Mouse (Mus musculus): Measurements from ENCODE around the gene Ssu72. TPM values are rescaled to one million over a fixed set of nuclear protein-coding genes. Genes with fewer than 3 reads are reported as not detected.

The Ssu72 gene
- polyA plus RNA-seq, 1 experiment: 81.9 TPM

DNA sequence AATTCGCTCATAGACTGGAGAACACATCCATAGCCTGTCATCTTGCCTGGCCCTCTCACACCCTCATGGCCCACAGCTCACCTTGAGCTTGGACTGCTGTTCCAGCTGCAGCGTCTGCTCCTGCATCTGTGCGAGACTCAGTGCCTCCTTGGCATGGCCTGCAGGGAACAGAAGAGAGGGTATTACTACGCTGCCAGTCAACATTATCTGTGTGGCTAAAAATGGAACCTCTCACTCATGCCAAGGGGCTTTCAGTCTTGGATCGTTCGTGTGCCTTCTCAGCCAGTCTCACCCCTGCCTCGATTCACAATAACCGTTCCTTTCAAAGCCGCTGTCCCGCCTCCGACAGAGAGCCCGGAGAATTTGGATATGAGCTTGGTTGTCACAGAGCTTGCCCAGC lies 52.4 kb downstream of the Ssu72 start:
- TF ChIP-seq POLR2A (IDR thresholded peaks at IDR 0.05; ENCODE audit: low read depth, low read length): no peak
- Histone ChIP-seq H3K4me3 (ENCODE audit: insufficient read depth, low read depth, low read length) (no peak overlapping the region), H3K27me3 (replicated peaks; ENCODE audit: control insufficient read depth, insufficient read depth, low read length) (no peaks in the 10 kb centered on the region), H3K4me1 (ENCODE audit: control insufficient read depth, insufficient read depth, low read length) (peaks cover 9% of the 10 kb centered on the region), H3K27ac (ENCODE audit: insufficient read depth, low read depth, low read length) (no peak overlapping the region), H3K36me3 (ENCODE audit: control insufficient read depth, insufficient read depth, low read length) (no peaks in the 10 kb centered on the region; the same call in none of the 2 replicates)
- 89% methylated on average over 12 of the region's 12 CpGs for WGBS
- no peak for DNase-seq

DNA sequence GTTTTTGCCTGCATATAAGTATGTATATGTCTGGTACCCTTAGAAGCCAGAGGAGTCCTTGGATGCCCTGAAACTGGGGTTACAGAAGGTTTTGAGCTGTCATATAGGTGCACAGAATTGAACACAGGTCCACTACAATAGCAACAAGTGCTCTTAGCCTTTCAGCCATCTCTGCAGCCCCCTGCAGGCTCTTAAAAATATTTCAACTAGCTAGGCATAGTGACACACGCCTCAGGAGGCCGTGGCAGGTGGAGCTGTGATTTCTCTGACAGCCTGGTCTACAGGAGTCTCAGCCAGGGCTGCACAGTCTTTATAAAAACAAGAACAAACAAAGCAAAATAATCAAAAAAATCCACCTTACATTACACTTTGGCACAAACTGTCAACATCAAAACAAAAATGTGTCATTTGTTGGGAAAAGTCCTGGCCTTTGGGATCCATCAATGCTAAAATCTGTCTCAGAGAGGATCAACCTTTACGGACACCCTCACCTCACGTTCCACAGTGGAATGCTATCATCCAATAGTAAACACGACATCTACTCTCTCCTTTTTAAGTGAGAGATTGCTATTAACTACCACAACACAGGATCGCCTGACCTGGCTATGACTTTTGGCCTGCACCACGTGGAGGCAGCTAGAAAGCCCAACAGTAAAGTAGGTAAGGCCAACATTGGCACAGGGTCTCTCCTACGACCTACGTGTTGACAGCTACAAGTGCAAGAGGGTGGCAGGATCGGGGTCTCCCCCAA lies 55.4 kb downstream of the Ssu72 start:
- Histone ChIP-seq H3K27me3 (replicated peaks; ENCODE audit: control insufficient read depth, insufficient read depth, low read length) (no peaks in the 10 kb centered on the region), H3K27ac (ENCODE audit: insufficient read depth, low read depth, low read length) (peak overlapping the region; percentile 48), H3K4me1 (ENCODE audit: control insufficient read depth, insufficient read depth, low read length) (peaks cover 9% of the 10 kb centered on the region), H3K36me3 (ENCODE audit: control insufficient read depth, insufficient read depth, low read length) (no peaks in the 10 kb centered on the region; the same call in 1 of the 2 replicates), H3K4me3 (ENCODE audit: insufficient read depth, low read depth, low read length) (peak overlapping the region; percentile 62)
- TF ChIP-seq POLR2A (IDR thresholded peaks at IDR 0.05; ENCODE audit: low read depth, low read length): no peak
- peak; percentile 26; the same call in 1 of the 2 replicates for TF ChIP-seq CTCF (conservative IDR thresholded peaks at IDR 0.05; ENCODE audit: insufficient read depth, insufficient read length, low read depth, low read length)
- DNase-seq: peak; percentile 54
- 1% methylated on average over 10 of the region's 10 CpGs for WGBS

DNA sequence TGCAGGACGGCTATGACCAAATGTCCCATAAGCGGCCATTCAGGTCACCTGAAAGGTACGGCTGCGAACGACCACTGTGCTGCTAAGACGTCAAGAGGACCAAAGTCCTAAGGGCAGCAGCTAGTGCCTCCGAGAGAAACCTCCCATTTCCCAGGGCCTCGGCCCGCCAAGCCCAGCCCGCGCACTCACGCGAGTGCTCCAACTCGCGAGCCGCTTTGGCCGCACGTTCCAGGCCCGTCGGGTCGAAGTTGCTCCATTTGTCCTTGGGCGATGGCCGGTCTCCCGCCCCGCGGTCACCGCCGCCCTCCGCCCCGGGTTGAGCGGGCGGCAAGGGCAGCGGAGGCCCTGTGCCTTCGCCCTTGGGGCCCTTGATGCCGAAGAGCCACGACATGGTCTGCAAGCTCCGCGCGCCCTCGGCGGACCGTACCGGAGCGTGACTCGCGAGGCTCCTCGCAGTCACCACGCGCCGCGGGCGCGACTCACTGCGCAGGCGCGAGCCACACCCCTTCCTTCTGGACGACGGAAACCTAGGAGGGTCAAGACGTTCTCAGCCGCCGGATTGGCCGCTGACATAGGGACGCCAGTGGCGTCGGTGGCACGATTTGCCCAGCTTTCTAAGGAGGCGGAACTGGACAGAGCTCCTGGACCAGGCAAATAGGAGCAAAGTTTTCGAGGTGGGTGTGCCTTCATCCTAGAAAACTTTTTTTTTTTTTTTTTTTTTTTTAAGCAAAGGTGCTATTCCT lies 56.2 kb downstream of the Ssu72 start, which contains the start of gene Atad3a:
Gene Atad3a, minus strand, starts transcription at position 481 of the 743 bp plus-strand sequence.
- TF ChIP-seq CTCF (conservative IDR thresholded peaks at IDR 0.05; ENCODE audit: insufficient read depth, insufficient read length, low read depth, low read length) (no peak), POLR2A (IDR thresholded peaks at IDR 0.05; ENCODE audit: low read depth, low read length) (peak; percentile 59)
- DNase-seq: peak; percentile 98
- peak within 1 kb of the TSS; percentile 62 for H3K4me3 ChIP-seq (ENCODE audit: insufficient read depth, low read depth, low read length)

DNA sequence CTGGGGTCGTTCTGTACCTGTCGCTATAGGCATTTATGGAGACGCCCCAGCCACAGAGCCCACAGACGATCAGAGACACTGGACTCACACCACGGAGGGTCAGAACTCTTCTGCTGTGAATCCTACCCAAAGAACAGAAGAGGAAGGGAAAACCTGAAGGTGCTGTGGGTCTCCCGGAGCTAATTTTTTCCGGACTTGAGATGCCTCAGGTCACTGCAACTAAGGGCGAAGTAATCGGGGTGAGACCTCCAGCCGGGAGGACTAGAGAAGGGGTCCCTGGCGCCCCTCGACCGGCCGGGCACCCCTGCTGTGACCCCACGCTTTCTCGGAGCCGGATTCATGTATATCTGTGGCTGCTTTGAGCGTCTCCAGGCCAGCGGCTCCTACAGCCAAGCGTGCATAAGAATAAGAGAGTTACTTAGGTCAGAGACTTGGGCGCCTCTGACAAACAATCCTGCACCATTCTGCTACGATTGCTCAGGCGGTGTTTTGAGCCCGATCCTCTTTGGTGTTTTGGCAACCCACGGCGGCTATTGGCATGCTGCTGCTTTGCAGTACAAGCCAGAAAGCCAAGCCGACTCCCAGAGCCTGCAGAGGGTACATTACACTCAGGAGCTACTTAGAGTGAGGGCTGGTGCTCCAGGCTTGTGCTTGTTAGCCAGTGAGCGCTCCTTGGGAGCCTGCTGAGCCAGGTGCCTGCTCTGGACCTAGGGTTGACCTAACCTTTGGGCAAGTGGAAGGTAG lies 56.9 kb downstream of the Ssu72 start:
- Histone ChIP-seq H3K4me1 (ENCODE audit: control insufficient read depth, insufficient read depth, low read length) (peaks cover 9% of the 10 kb centered on the region), H3K27ac (ENCODE audit: insufficient read depth, low read depth, low read length) (no peak overlapping the region), H3K27me3 (replicated peaks; ENCODE audit: control insufficient read depth, insufficient read depth, low read length) (no peaks in the 10 kb centered on the region), H3K4me3 (ENCODE audit: insufficient read depth, low read depth, low read length) (peak overlapping the region; percentile 56), H3K36me3 (ENCODE audit: control insufficient read depth, insufficient read depth, low read length) (no peaks in the 10 kb centered on the region)
- peak; percentile 31 for DNase-seq
- no peak for TF ChIP-seq POLR2A (IDR thresholded peaks at IDR 0.05; ENCODE audit: low read depth, low read length)
- no peak for TF ChIP-seq CTCF (conservative IDR thresholded peaks at IDR 0.05; ENCODE audit: insufficient read depth, insufficient read length, low read depth, low read length)
- WGBS: 2% methylated on average over 28 of the region's 28 CpGs

More for the DNA sequence above, 56.2 kb downstream of the Ssu72 start, which contains the start of gene Atad3a:
- no peaks in the 10 kb centered on the region; the same call in 1 of the 2 replicates for H3K36me3 ChIP-seq (ENCODE audit: control insufficient read depth, insufficient read depth, low read length)
- peak within 1 kb of the TSS; percentile 48 for H3K27ac ChIP-seq (ENCODE audit: insufficient read depth, low read depth, low read length)
- 2% methylated on average over 68 of the region's 68 CpGs for WGBS
- no peaks in the 10 kb centered on the region for H3K27me3 ChIP-seq (replicated peaks; ENCODE audit: control insufficient read depth, insufficient read depth, low read length)
- H3K4me1 ChIP-seq (ENCODE audit: control insufficient read depth, insufficient read depth, low read length): peaks cover 9% of the 10 kb centered on the region

DNA sequence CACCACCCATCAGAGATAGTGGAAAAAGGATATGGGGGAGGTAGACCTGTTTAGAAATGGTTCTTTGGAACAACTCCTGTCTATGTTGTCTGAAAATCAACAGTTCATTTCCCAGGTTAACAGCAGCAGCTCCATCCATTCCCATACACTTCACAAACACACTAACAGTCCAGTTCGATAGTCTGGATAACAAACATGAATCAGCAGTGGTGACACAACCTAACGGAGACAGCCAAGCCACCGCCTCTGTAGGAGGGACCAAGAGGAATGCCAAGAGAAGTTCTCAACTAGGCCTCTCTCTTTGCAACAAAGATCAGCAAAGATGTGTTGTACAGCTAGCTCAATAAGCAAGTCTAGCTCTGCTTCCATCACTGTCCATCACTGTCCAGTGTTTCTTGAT lies 57.8 kb downstream of the Ssu72 start:
- WGBS: 77% methylated on average over 3 of the region's 3 CpGs
- H3K4me1 ChIP-seq (ENCODE audit: control insufficient read depth, insufficient read depth, low read length): peaks cover 9% of the 10 kb centered on the region
- no peak overlapping the region for H3K4me3 ChIP-seq (ENCODE audit: insufficient read depth, low read depth, low read length)
- no peaks in the 10 kb centered on the region for H3K36me3 ChIP-seq (ENCODE audit: control insufficient read depth, insufficient read depth, low read length)
- TF ChIP-seq CTCF (conservative IDR thresholded peaks at IDR 0.05; ENCODE audit: insufficient read depth, insufficient read length, low read depth, low read length) (no peak), POLR2A (IDR thresholded peaks at IDR 0.05; ENCODE audit: low read depth, low read length) (no peak)
- H3K27me3 ChIP-seq (replicated peaks; ENCODE audit: control insufficient read depth, insufficient read depth, low read length): no peaks in the 10 kb centered on the region
- DNase-seq: no peak
- no peak overlapping the region for H3K27ac ChIP-seq (ENCODE audit: insufficient read depth, low read depth, low read length)

DNA sequence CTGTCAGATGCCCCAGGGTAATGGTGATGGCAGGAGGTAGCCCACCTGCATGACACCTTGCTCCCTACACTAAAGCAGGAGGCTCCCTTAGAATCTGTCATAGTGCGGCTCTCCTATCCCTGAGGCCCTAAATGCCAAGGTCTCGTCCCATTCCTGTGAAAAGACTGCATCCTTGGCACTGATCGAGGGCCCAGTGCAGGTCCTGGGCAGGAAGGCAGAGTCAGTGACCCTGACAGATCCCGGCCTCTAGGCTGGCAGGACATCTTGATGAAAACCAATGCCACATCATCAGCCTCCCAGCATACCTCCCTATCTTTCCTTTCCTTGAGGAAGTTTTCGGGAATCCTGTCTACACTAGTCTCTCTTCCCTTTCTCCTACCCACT lies 64.9 kb downstream of the Ssu72 start:
- H3K4me1 ChIP-seq (ENCODE audit: control insufficient read depth, insufficient read depth, low read length): peaks cover 32% of the 10 kb centered on the region
- no peaks in the 10 kb centered on the region for H3K36me3 ChIP-seq (ENCODE audit: control insufficient read depth, insufficient read depth, low read length)
- no peaks in the 10 kb centered on the region for H3K27me3 ChIP-seq (replicated peaks; ENCODE audit: control insufficient read depth, insufficient read depth, low read length)
- DNase-seq: no peak
- peak overlapping the region; percentile 65 for H3K4me3 ChIP-seq (ENCODE audit: insufficient read depth, low read depth, low read length)
- TF ChIP-seq POLR2A (IDR thresholded peaks at IDR 0.05; ENCODE audit: low read depth, low read length) (no peak), CTCF (conservative IDR thresholded peaks at IDR 0.05; ENCODE audit: insufficient read depth, insufficient read length, low read depth, low read length) (no peak)
- H3K27ac ChIP-seq (ENCODE audit: insufficient read depth, low read depth, low read length): no peak overlapping the region
- 38% methylated on average over 5 of the region's 5 CpGs for WGBS
